Mouse (Mus musculus) midbrain, embryonic 16.5 days (tissue): ENCODE data around the gene Zfp513. TPM values are rescaled to one million over a fixed set of nuclear protein-coding genes. Genes with fewer than 3 reads are reported as not detected.

Experiments used
- ATAC-seq: fragments of 200-750 bp; cut with Nextera tagmentation; 2 replicates; pipeline ENCODE4 v1.8.0; 2017; ENCODE audit warnings: moderate TSS enrichment
- H3K27ac ChIP-seq: fragments of 300-500 bp; sonication (generic); 2 replicates; pipeline ENCODE4 v1.5.1; 2014; ENCODE audit warnings: mild to moderate bottlenecking, low read length, mixed read lengths
- H3K27me3 ChIP-seq: fragments of 300-500 bp; sonication (generic); 2 replicates; pipeline ENCODE4 v1.6.1; 2014; ENCODE audit warnings: low read depth, low read length, mixed read lengths; ENCODE audit not compliant: control insufficient read depth, insufficient read depth
- H3K36me3 ChIP-seq: fragments of 300-500 bp; sonication (generic); 2 replicates; pipeline ENCODE4 v1.6.1; 2014; ENCODE audit warnings: mild to moderate bottlenecking, low read length, moderate library complexity, mixed read lengths; ENCODE audit not compliant: control insufficient read depth, insufficient read depth
- H3K4me1 ChIP-seq: fragments of 300-500 bp; sonication (generic); 2 replicates; pipeline ENCODE4 v1.6.1; 2014; ENCODE audit warnings: mild to moderate bottlenecking, low read length, mixed read lengths; ENCODE audit not compliant: control insufficient read depth, insufficient read depth
- H3K4me2 ChIP-seq: fragments of 300-500 bp; sonication (generic); 2 replicates; pipeline ENCODE4 v1.6.1; 2014; ENCODE audit warnings: mild to moderate bottlenecking, low read length, mixed read lengths
- H3K4me3 ChIP-seq: fragments of 300-500 bp; sonication (generic); 2 replicates; pipeline ENCODE4 v1.5.1; 2014; ENCODE audit warnings: low read depth, mild to moderate bottlenecking, low read length, moderate library complexity, mixed read lengths
- H3K9ac ChIP-seq: fragments of 300-500 bp; sonication (generic); 2 replicates; pipeline ENCODE4 v1.6.1; 2014; ENCODE audit warnings: low read depth, low read length, mixed read lengths
- H3K9me3 ChIP-seq: fragments of 300-500 bp; sonication (generic); replicated peaks from 2 replicates; pipeline ENCODE4 v1.6.1; 2014; ENCODE audit warnings: mild to moderate bottlenecking, low read length, mixed read lengths; ENCODE audit not compliant: control insufficient read depth, poor library complexity, severe bottlenecking
- WGBS: fragments of 180-500 bp; shearing (Covaris S2); extraction: QIAGEN DNeasy Blood & Tissue Kit; methylation state at CpG from one replicate; pipeline ENCODE4 v1.1.7; 2014; 5-methylcytosine and 5-hydroxymethylcytosine counted together
- polyA plus RNA-seq: library from polyadenylated mRNA; unstranded; fragments of >200 nt; fragmentation: Nextera tagmentation; extraction: Ambion mirVana; gene quantifications from 2 replicates; pipeline ENCODE4 v1.2.1, GENCODE M21; 2015

Gene Zfp513
- polyA plus RNA-seq, 1 experiment from 2014 or later = 12.6 TPM

- WGBS = 88% methylated on average over 3 of the region's 3 CpGs
- Histone ChIP-seq H3K4me1 (peaks cover 12% of the 10 kb centered on the region), H3K27me3 (no peaks in the 10 kb centered on the region), H3K9ac (no peak overlapping the region), H3K4me3 (no peak overlapping the region), H3K4me2 (no peak overlapping the region), H3K27ac (no peak overlapping the region), H3K36me3 (no peaks in the 10 kb centered on the region), H3K9me3 (no peaks in the 10 kb centered on the region)
- ATAC-seq = no peak
Observed at GRCm38 (mm10) chr5:31151746-31152145, 50.4 kb downstream of the Zfp513 start.

- WGBS = 90% methylated on average over 4 of the region's 4 CpGs
Observed at GRCm38 (mm10) chr5:31149781-31150180, 52.3 kb downstream of the Zfp513 start.

More at GRCm38 (mm10) chr5:31149781-31150180, 52.3 kb downstream of the Zfp513 start:
- peaks cover 9% of the 10 kb centered on the region for H3K4me1 ChIP-seq
- no peak overlapping the region for H3K9ac ChIP-seq
- H3K4me3 ChIP-seq = no peak overlapping the region
- no peak overlapping the region for H3K27ac ChIP-seq
- H3K9me3 ChIP-seq = no peaks in the 10 kb centered on the region
- no peak for ATAC-seq
- H3K36me3 ChIP-seq = no peaks in the 10 kb centered on the region
- no peaks in the 10 kb centered on the region for H3K27me3 ChIP-seq
- H3K4me2 ChIP-seq = no peak overlapping the region

Other genes with a start within 250 kb of the Zfp513 start
- gene Preb, start 241.9 kb downstream of the Zfp513 start, polyA plus RNA-seq = 102 and 105 TPM in 2 replicates
- gene Tcf23, start 233.6 kb downstream of the Zfp513 start, polyA plus RNA-seq = not detected in 2 replicates
- gene Atraid, start 154.0 kb downstream of the Zfp513 start, polyA plus RNA-seq = 171 and 182 TPM in 2 replicates
- 29.4 and 30.3 TPM in 2 replicates for gene Slc5a6, start 153.4 kb downstream of the Zfp513 start, polyA plus RNA-seq
- 14.5 and 14.8 TPM in 2 replicates for gene Cad, start 147.5 kb downstream of the Zfp513 start, polyA plus RNA-seq
- not detected in 2 replicates for gene Dnajc5g, start 96.0 kb downstream of the Zfp513 start, polyA plus RNA-seq
- 15.6 and 18.0 TPM in 2 replicates for gene Slc30a3, start 94.1 kb downstream of the Zfp513 start, polyA plus RNA-seq
- not detected in 2 replicates for gene Trim54, start 85.6 kb downstream of the Zfp513 start, polyA plus RNA-seq
- gene Ucn, start 63.5 kb downstream of the Zfp513 start, polyA plus RNA-seq = not detected in 2 replicates
- 48.1 and 54.2 TPM in 2 replicates for gene Mpv17, start 48.1 kb downstream of the Zfp513 start, polyA plus RNA-seq
- 1.9 and 2.8 TPM in 2 replicates for gene Gm29609, start 22.4 kb downstream of the Zfp513 start, polyA plus RNA-seq
- gene Gtf3c2, start 22.2 kb downstream of the Zfp513 start, polyA plus RNA-seq = 61.7 and 63.6 TPM in 2 replicates
- gene Snx17, start 9.1 kb downstream of the Zfp513 start, polyA plus RNA-seq = 117 and 125 TPM in 2 replicates
- 81.5 and 93.8 TPM in 2 replicates for gene Eif2b4, start 8.9 kb downstream of the Zfp513 start, polyA plus RNA-seq
- gene Ppm1g, start 18.4 kb upstream of the Zfp513 start, polyA plus RNA-seq = 183 and 186 TPM in 2 replicates
- gene Nrbp1, start 38.6 kb upstream of the Zfp513 start, polyA plus RNA-seq = 156 and 165 TPM in 2 replicates
- gene Gm9970, start 38.9 kb upstream of the Zfp513 start, polyA plus RNA-seq = 0.62 and 0.71 TPM in 2 replicates
- gene Krtcap3, start 49.4 kb upstream of the Zfp513 start, polyA plus RNA-seq = 2.1 and 2.2 TPM in 2 replicates
- gene Ift172, start 88.8 kb upstream of the Zfp513 start, polyA plus RNA-seq = 32.3 and 40.0 TPM in 2 replicates
- gene Fndc4, start 93.8 kb upstream of the Zfp513 start, polyA plus RNA-seq = 96.2 and 97.6 TPM in 2 replicates
- gene Gckr, start 95.1 kb upstream of the Zfp513 start, polyA plus RNA-seq = 0.42 and 1.6 TPM in 2 replicates